Mouse (Mus musculus): ENCODE data around the gene Prkca. TPM values are rescaled to one million over a fixed set of nuclear protein-coding genes. Genes with fewer than 3 reads are reported as not detected.

Gene Prkca
- polyA plus RNA-seq, 1 experiment = 5.4 TPM

- no peak for DNase-seq
- Histone ChIP-seq H3K4me1 (ENCODE audit: control insufficient read depth, insufficient read depth, low read length) (no peaks in the 10 kb centered on the region), H3K4me3 (ENCODE audit: insufficient read depth, low read depth, low read length) (no peak overlapping the region), H3K27me3 (replicated peaks; ENCODE audit: control insufficient read depth, insufficient read depth, low read length) (no peaks in the 10 kb centered on the region), H3K27ac (ENCODE audit: insufficient read depth, low read depth, low read length) (no peak overlapping the region), H3K36me3 (ENCODE audit: control insufficient read depth, insufficient read depth, low read length) (no peaks in the 10 kb centered on the region)
- WGBS = 90% methylated on average over 10 of the region's 10 CpGs
- TF ChIP-seq POLR2A (IDR thresholded peaks at IDR 0.05; ENCODE audit: low read depth, low read length) (no peak), CTCF (conservative IDR thresholded peaks at IDR 0.05; ENCODE audit: insufficient read depth, insufficient read length, low read depth, low read length) (no peak)
These were observed 96.4 kb downstream of the Prkca start for GRCm38 (mm10) chr11:108247121-108247863.

- WGBS = 77% methylated on average over 4 of the region's 4 CpGs
- H3K27ac ChIP-seq (ENCODE audit: insufficient read depth, low read depth, low read length) = no peak overlapping the region
- H3K36me3 ChIP-seq (ENCODE audit: control insufficient read depth, insufficient read depth, low read length) = no peaks in the 10 kb centered on the region
- no peak for DNase-seq
- H3K27me3 ChIP-seq (replicated peaks; ENCODE audit: control insufficient read depth, insufficient read depth, low read length) = no peaks in the 10 kb centered on the region
- H3K4me1 ChIP-seq (ENCODE audit: control insufficient read depth, insufficient read depth, low read length) = no peaks in the 10 kb centered on the region
- no peak overlapping the region for H3K4me3 ChIP-seq (ENCODE audit: insufficient read depth, low read depth, low read length)
- TF ChIP-seq CTCF (conservative IDR thresholded peaks at IDR 0.05; ENCODE audit: insufficient read depth, insufficient read length, low read depth, low read length) (no peak), POLR2A (IDR thresholded peaks at IDR 0.05; ENCODE audit: low read depth, low read length) (no peak)
These were observed 97.4 kb downstream of the Prkca start for GRCm38 (mm10) chr11:108246267-108246702.

- no peak for TF ChIP-seq POLR2A (IDR thresholded peaks at IDR 0.05; ENCODE audit: low read depth, low read length)
- no peak for TF ChIP-seq CTCF (conservative IDR thresholded peaks at IDR 0.05; ENCODE audit: insufficient read depth, insufficient read length, low read depth, low read length)
- DNase-seq = no peak
- no peak overlapping the region for H3K4me3 ChIP-seq (ENCODE audit: insufficient read depth, low read depth, low read length)
- H3K27ac ChIP-seq (ENCODE audit: insufficient read depth, low read depth, low read length) = no peak overlapping the region
- 68% methylated on average over 2 of the region's 2 CpGs for WGBS
- H3K4me1 ChIP-seq (ENCODE audit: control insufficient read depth, insufficient read depth, low read length) = no peaks in the 10 kb centered on the region
- H3K27me3 ChIP-seq (replicated peaks; ENCODE audit: control insufficient read depth, insufficient read depth, low read length) = no peaks in the 10 kb centered on the region
- no peaks in the 10 kb centered on the region for H3K36me3 ChIP-seq (ENCODE audit: control insufficient read depth, insufficient read depth, low read length)
These were observed 99.5 kb downstream of the Prkca start for GRCm38 (mm10) chr11:108244241-108244640.

- no peak overlapping the region for H3K27ac ChIP-seq (ENCODE audit: insufficient read depth, low read depth, low read length)
- H3K36me3 ChIP-seq (ENCODE audit: control insufficient read depth, insufficient read depth, low read length) = no peaks in the 10 kb centered on the region
- no peak overlapping the region for H3K4me3 ChIP-seq (ENCODE audit: insufficient read depth, low read depth, low read length)
- no peak for TF ChIP-seq POLR2A (IDR thresholded peaks at IDR 0.05; ENCODE audit: low read depth, low read length)
- DNase-seq = no peak
- no peaks in the 10 kb centered on the region for H3K27me3 ChIP-seq (replicated peaks; ENCODE audit: control insufficient read depth, insufficient read depth, low read length)
- 71% methylated on average over 2 of the region's 2 CpGs for WGBS
- no peaks in the 10 kb centered on the region for H3K4me1 ChIP-seq (ENCODE audit: control insufficient read depth, insufficient read depth, low read length)
These were observed 100.1 kb downstream of the Prkca start for GRCm38 (mm10) chr11:108243633-108244032.

GRCm38 (mm10) chr11:108240924-108241498, 102.7 kb downstream of the Prkca start:
- Histone ChIP-seq H3K4me1 (ENCODE audit: control insufficient read depth, insufficient read depth, low read length) (no peaks in the 10 kb centered on the region), H3K36me3 (ENCODE audit: control insufficient read depth, insufficient read depth, low read length) (no peaks in the 10 kb centered on the region), H3K4me3 (ENCODE audit: insufficient read depth, low read depth, low read length) (no peak overlapping the region), H3K27ac (ENCODE audit: insufficient read depth, low read depth, low read length) (no peak overlapping the region), H3K27me3 (replicated peaks; ENCODE audit: control insufficient read depth, insufficient read depth, low read length) (no peaks in the 10 kb centered on the region)
- WGBS = 76% methylated on average over 11 of the region's 11 CpGs
- no peak for TF ChIP-seq CTCF (conservative IDR thresholded peaks at IDR 0.05; ENCODE audit: insufficient read depth, insufficient read length, low read depth, low read length)
- no peak for TF ChIP-seq POLR2A (IDR thresholded peaks at IDR 0.05; ENCODE audit: low read depth, low read length)
- DNase-seq = no peak

GRCm38 (mm10) chr11:108239173-108239572, 104.6 kb downstream of the Prkca start:
- Histone ChIP-seq H3K4me1 (ENCODE audit: control insufficient read depth, insufficient read depth, low read length) (no peaks in the 10 kb centered on the region), H3K27ac (ENCODE audit: insufficient read depth, low read depth, low read length) (no peak overlapping the region), H3K27me3 (replicated peaks; ENCODE audit: control insufficient read depth, insufficient read depth, low read length) (no peaks in the 10 kb centered on the region), H3K36me3 (ENCODE audit: control insufficient read depth, insufficient read depth, low read length) (no peaks in the 10 kb centered on the region), H3K4me3 (ENCODE audit: insufficient read depth, low read depth, low read length) (no peak overlapping the region)
- no peak for TF ChIP-seq POLR2A (IDR thresholded peaks at IDR 0.05; ENCODE audit: low read depth, low read length)
- no peak for TF ChIP-seq CTCF (conservative IDR thresholded peaks at IDR 0.05; ENCODE audit: insufficient read depth, insufficient read length, low read depth, low read length)
- WGBS = 84% methylated on average over 4 of the region's 4 CpGs
- DNase-seq = no peak

GRCm38 (mm10) chr11:108236754-108237428, 106.8 kb downstream of the Prkca start:
- no peak overlapping the region for H3K4me3 ChIP-seq (ENCODE audit: insufficient read depth, low read depth, low read length)
- H3K27me3 ChIP-seq (replicated peaks; ENCODE audit: control insufficient read depth, insufficient read depth, low read length) = no peaks in the 10 kb centered on the region
- no peak for DNase-seq
- TF ChIP-seq POLR2A (IDR thresholded peaks at IDR 0.05; ENCODE audit: low read depth, low read length) (no peak), CTCF (conservative IDR thresholded peaks at IDR 0.05; ENCODE audit: insufficient read depth, insufficient read length, low read depth, low read length) (no peak)
- WGBS = 67% methylated on average over 10 of the region's 10 CpGs
- no peaks in the 10 kb centered on the region for H3K4me1 ChIP-seq (ENCODE audit: control insufficient read depth, insufficient read depth, low read length)
- no peak overlapping the region for H3K27ac ChIP-seq (ENCODE audit: insufficient read depth, low read depth, low read length)
- no peaks in the 10 kb centered on the region for H3K36me3 ChIP-seq (ENCODE audit: control insufficient read depth, insufficient read depth, low read length)
